Mouse (Mus musculus): ENCODE results near the gene Nav3. TPM values are rescaled to one million over a fixed set of nuclear protein-coding genes. Genes with fewer than 3 reads are reported as not detected.
A peak's percentile ranks its signal among the peaks of the same experiment; 100 is the strongest.

The Nav3 gene
- total RNA-seq, 2 experiments from 2014 or later: 140 to 152 TPM

GRCm38 (mm10) chr10:109929319-109929622 lies 526.7 kb downstream of the Nav3 start:
- intact Hi-C loops (cut with DNase I): loop anchor here (5.0 to 10.0 kb wide), 2 partner anchors 156 to 523 kb away; no protein-coding TSS in a partner anchor
- no peak for DNase-seq

- no peak for DNase-seq
- intact Hi-C loops (cut with DNase I): loop anchor here (5.0 to 10.0 kb wide), 2 partner anchors 156 to 524 kb away; no protein-coding TSS in a partner anchor
Observed at GRCm38 (mm10) chr10:109928547-109929318, 527.3 kb downstream of the Nav3 start.

GRCm38 (mm10) chr10:109926149-109926548 lies 529.9 kb downstream of the Nav3 start:
- intact Hi-C loops (cut with DNase I): loop anchor here (5.0 to 10.0 kb wide), 2 partner anchors 159 to 526 kb away; no protein-coding TSS in a partner anchor
- DNase-seq: no peak

- intact Hi-C loops (cut with DNase I): loop anchor here (5.0 to 10.0 kb wide), 2 partner anchors 161 to 728 kb away; no protein-coding TSS in a partner anchor
- no peak for DNase-seq
Observed at GRCm38 (mm10) chr10:109924136-109924535, 531.9 kb downstream of the Nav3 start.

GRCm38 (mm10) chr10:109921368-109921767 lies 534.6 kb downstream of the Nav3 start:
- intact Hi-C loops (cut with DNase I): loop anchor here (5.0 to 10.0 kb wide), 2 partner anchors 163 to 731 kb away; no protein-coding TSS in a partner anchor

GRCm38 (mm10) chr10:109920607-109921187 lies 535.3 kb downstream of the Nav3 start:
- DNase-seq: peak; percentile 68
- intact Hi-C loops (cut with DNase I): loop anchor here (5.0 to 10.0 kb wide), 2 partner anchors 164 to 732 kb away; no protein-coding TSS in a partner anchor

More at GRCm38 (mm10) chr10:109921368-109921767, 534.6 kb downstream of the Nav3 start:
- DNase-seq: peak; percentile 38

- DNase-seq: no peak
- intact Hi-C loops (cut with DNase I): no loop called here
Observed at GRCm38 (mm10) chr10:109919515-109919914, 536.5 kb downstream of the Nav3 start.

- intact Hi-C loops (cut with DNase I): no loop called here
- no peak for DNase-seq
Observed at GRCm38 (mm10) chr10:109907206-109907605, 548.8 kb downstream of the Nav3 start.

GRCm38 (mm10) chr10:109906413-109906785 lies 549.6 kb downstream of the Nav3 start:
- DNase-seq: no peak
- intact Hi-C loops (cut with DNase I): no loop called here

- intact Hi-C loops (cut with DNase I): no loop called here
Observed at GRCm38 (mm10) chr10:109905649-109906412, 550.2 kb downstream of the Nav3 start.

GRCm38 (mm10) chr10:109904841-109905240 lies 551.2 kb downstream of the Nav3 start:
- no peak for DNase-seq
- intact Hi-C loops (cut with DNase I): no loop called here

More at GRCm38 (mm10) chr10:109905649-109906412, 550.2 kb downstream of the Nav3 start:
- no peak for DNase-seq

GRCm38 (mm10) chr10:109903701-109904555 lies 552.1 kb downstream of the Nav3 start:
- no peak for DNase-seq
- intact Hi-C loops (cut with DNase I): no loop called here

GRCm38 (mm10) chr10:109903241-109903640 lies 552.8 kb downstream of the Nav3 start:
- DNase-seq: no peak
- intact Hi-C loops (cut with DNase I): no loop called here

GRCm38 (mm10) chr10:109889171-109889475 lies 566.9 kb downstream of the Nav3 start:
- intact Hi-C loops (cut with DNase I): no loop called here
- DNase-seq: no peak

- intact Hi-C loops (cut with DNase I): no loop called here
- no peak for DNase-seq
Observed at GRCm38 (mm10) chr10:109888355-109889170, 567.4 kb downstream of the Nav3 start.

- intact Hi-C loops (cut with DNase I): no loop called here
- DNase-seq: no peak
Observed at GRCm38 (mm10) chr10:109887160-109887559, 568.8 kb downstream of the Nav3 start.

- no peak for DNase-seq
- intact Hi-C loops (cut with DNase I): no loop called here
Observed at GRCm38 (mm10) chr10:109876107-109876506, 579.9 kb downstream of the Nav3 start.

GRCm38 (mm10) chr10:109875312-109875830 lies 580.6 kb downstream of the Nav3 start:
- intact Hi-C loops (cut with DNase I): no loop called here
- DNase-seq: no peak

GRCm38 (mm10) chr10:109874652-109875311 lies 581.2 kb downstream of the Nav3 start:
- intact Hi-C loops (cut with DNase I): no loop called here
- DNase-seq: no peak
